Mouse (Mus musculus) cerebellum, adult 2 months (tissue): ENCODE data around the gene Gm43518.

Source experiments
- CTCF ChIP-seq: fragments of 200-500 bp; IDR thresholded peaks from 2 replicates; pipeline ENCODE4 v1.5.1; 2011; ENCODE audit warnings: low read depth, mild to moderate bottlenecking, control low read depth, low read length, moderate library complexity, borderline replicate concordance; ENCODE audit not compliant: insufficient read depth
- POLR2A ChIP-seq: fragments of 200-500 bp; IDR thresholded peaks from 2 replicates; pipeline ENCODE4 v1.6.1; 2011; ENCODE audit warnings: low read length, control low read depth, borderline replicate concordance; ENCODE audit not compliant: insufficient read depth

GRCm38 (mm10) chr5:123960129-123960528 lies 32.9 kb downstream of the Gm43518 start:
- TF ChIP-seq POLR2A, result no peak
- no peak for TF ChIP-seq CTCF
